Mouse (Mus musculus) lung, embryonic 14.5 days (tissue): ENCODE measurements around the gene Mpz. TPM values are rescaled to one million over a fixed set of nuclear protein-coding genes. Genes with fewer than 3 reads are reported as not detected.
A peak's percentile ranks its signal among the peaks of the same experiment; 100 is the strongest.

Experiments used
- ATAC-seq: fragments of 200-750 bp; cut with Nextera tagmentation; 2 replicates; pipeline ENCODE4 v1.8.0; 2017; ENCODE audit warnings: mild to moderate bottlenecking, moderate TSS enrichment, moderate library complexity; ENCODE audit not compliant: insufficient read depth
- DNase-seq: peaks from one replicate; pipeline ENCODE4 v3.0.0-alpha.2; 2015
- H3K27ac ChIP-seq: fragments of 300-500 bp; sonication (generic); 2 replicates; pipeline ENCODE4 v1.5.1; 2014; ENCODE audit warnings: low read depth, mild to moderate bottlenecking, moderate library complexity
- H3K27me3 ChIP-seq: fragments of 300-500 bp; sonication (generic); 2 replicates; pipeline ENCODE4 v1.6.1; 2014; ENCODE audit warnings: low read length, control low read depth; ENCODE audit not compliant: insufficient read depth
- H3K36me3 ChIP-seq: fragments of 300-500 bp; sonication (generic); 2 replicates; pipeline ENCODE4 v1.6.1; 2014; ENCODE audit warnings: control low read depth; ENCODE audit not compliant: insufficient read depth
- H3K4me1 ChIP-seq: fragments of 300-500 bp; sonication (generic); 2 replicates; pipeline ENCODE4 v1.6.1; 2014; ENCODE audit warnings: antibody characterized with exemption, control low read depth; ENCODE audit not compliant: insufficient read depth
- H3K4me2 ChIP-seq: fragments of 300-500 bp; sonication (generic); 2 replicates; pipeline ENCODE4 v1.6.1; 2014; ENCODE audit warnings: mild to moderate bottlenecking
- H3K4me3 ChIP-seq: fragments of 300-500 bp; sonication (generic); 2 replicates; pipeline ENCODE4 v1.5.1; 2014; ENCODE audit warnings: low read depth, low read length
- H3K9ac ChIP-seq: fragments of 300-500 bp; sonication (generic); 2 replicates; pipeline ENCODE4 v1.6.1; 2014
- H3K9me3 ChIP-seq: fragments of 300-500 bp; sonication (generic); 2 replicates; pipeline ENCODE4 v1.6.1; 2016; ENCODE audit warnings: low read depth, low read length, control low read depth
- CTCF ChIP-seq: IDR thresholded peaks from 2 replicates; pipeline ENCODE4 v1.5.1; 2016; ENCODE audit warnings: antibody characterized with exemption, low read depth
- WGBS: fragments of 180-500 bp; shearing (Covaris S2); extraction: QIAGEN DNeasy Blood & Tissue Kit; methylation state at CpG from one replicate; pipeline ENCODE4 v1.1.7; 2014; 5-methylcytosine and 5-hydroxymethylcytosine counted together
- polyA plus RNA-seq: library from polyadenylated mRNA; unstranded; fragments of >200 nt; fragmentation: Nextera tagmentation; extraction: Ambion mirVana; gene quantifications from 2 replicates; pipeline ENCODE4 v1.2.1, GENCODE M21; 2014

The Mpz gene
- polyA plus RNA-seq, 1 experiment from 2014 or later: 0.24 TPM

GRCm38 (mm10) chr1:171118269-171118684, 32.2 kb upstream of the Mpz start:
- no peaks in the 10 kb centered on the region for H3K27me3 ChIP-seq
- H3K36me3 ChIP-seq: no peaks in the 10 kb centered on the region
- 6% methylated on average over 4 of the region's 4 CpGs for WGBS
- H3K4me1 ChIP-seq: peaks cover 4% of the 10 kb centered on the region; the same call in 1 of the 2 replicates
- peak; percentile 76 for TF ChIP-seq CTCF
- H3K4me2 ChIP-seq: no peak overlapping the region
- DNase-seq (peak; percentile 91), ATAC-seq (no peak)
- H3K4me3 ChIP-seq: no peak overlapping the region
- H3K9me3 ChIP-seq: no peaks in the 10 kb centered on the region
- no peak overlapping the region for H3K9ac ChIP-seq
- H3K27ac ChIP-seq: no peak overlapping the region

DNA sequence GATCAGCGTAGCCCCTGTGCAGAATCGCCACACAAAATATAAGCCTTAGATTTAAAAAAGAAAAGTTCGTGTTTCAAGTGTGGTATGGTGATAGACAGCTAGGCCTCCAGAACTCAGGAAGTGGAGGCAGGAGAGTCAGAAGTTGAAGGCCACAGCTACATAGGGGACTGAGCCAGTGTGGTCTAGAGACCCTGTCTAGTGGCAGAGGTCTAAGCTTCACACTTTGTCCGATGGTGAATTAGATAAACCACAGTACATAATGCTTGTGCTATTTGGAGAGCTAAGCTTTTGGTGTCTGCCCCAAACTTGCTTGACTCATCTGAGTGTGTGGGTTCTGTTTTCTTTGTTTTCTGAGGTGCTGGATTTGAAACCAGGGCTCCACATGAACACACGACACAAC, 31.5 kb upstream of the Mpz start:
- no peak overlapping the region for H3K4me2 ChIP-seq
- TF ChIP-seq CTCF: no peak
- 0 out of 2 replicates have a peak, but pooled peaks cover 4% of the 10 kb centered on the region for H3K4me1 ChIP-seq
- H3K4me3 ChIP-seq: no peak overlapping the region
- ATAC-seq: no peak
- DNase-seq: no peak
- H3K27ac ChIP-seq: no peak overlapping the region
- H3K27me3 ChIP-seq: no peaks in the 10 kb centered on the region
- H3K36me3 ChIP-seq: no peaks in the 10 kb centered on the region
- WGBS: 78% methylated on average over 5 of the region's 5 CpGs
- H3K9ac ChIP-seq: no peak overlapping the region
- no peaks in the 10 kb centered on the region for H3K9me3 ChIP-seq

GRCm38 (mm10) chr1:171119405-171119804, 31.1 kb upstream of the Mpz start:
- H3K4me3 ChIP-seq: no peak overlapping the region
- WGBS: 82% methylated on average over 14 of the region's 14 CpGs
- no peak for TF ChIP-seq CTCF

DNA sequence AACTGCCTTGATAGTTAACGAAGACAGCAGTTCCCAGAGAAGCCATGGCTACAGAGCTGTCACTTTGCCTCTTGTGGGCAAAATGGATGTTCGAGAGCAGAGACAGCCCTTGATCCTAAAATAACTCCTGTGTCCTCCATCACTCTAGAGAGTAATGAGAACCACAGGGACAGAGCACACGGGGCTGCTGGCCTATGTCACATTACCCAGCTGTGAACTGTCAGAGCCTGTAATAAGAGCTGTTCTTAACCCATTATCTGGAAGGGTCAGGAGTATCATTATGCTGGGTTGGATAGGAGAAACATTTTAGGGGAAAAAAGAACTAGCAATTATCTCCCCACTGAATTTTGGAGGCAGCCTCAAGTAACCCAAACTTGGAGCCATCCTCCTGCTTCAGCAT, 29.6 kb upstream of the Mpz start:
- Histone ChIP-seq H3K27ac (no peak overlapping the region), H3K36me3 (no peaks in the 10 kb centered on the region), H3K4me1 (0 out of 2 replicates have a peak, but pooled peaks cover 4% of the 10 kb centered on the region), H3K27me3 (no peaks in the 10 kb centered on the region), H3K9ac (no peak overlapping the region), H3K4me2 (no peak overlapping the region), H3K9me3 (no peaks in the 10 kb centered on the region), H3K4me3 (no peak overlapping the region)
- ATAC-seq: no peak
- DNase-seq: no peak
- no peak for TF ChIP-seq CTCF
- WGBS: 22% methylated on average over 3 of the region's 3 CpGs

More at GRCm38 (mm10) chr1:171119405-171119804, 31.1 kb upstream of the Mpz start:
- no peak for DNase-seq
- Histone ChIP-seq H3K4me2 (no peak overlapping the region), H3K27me3 (no peaks in the 10 kb centered on the region), H3K36me3 (no peaks in the 10 kb centered on the region), H3K9ac (no peak overlapping the region), H3K27ac (no peak overlapping the region), H3K9me3 (no peaks in the 10 kb centered on the region), H3K4me1 (0 out of 2 replicates have a peak, but pooled peaks cover 4% of the 10 kb centered on the region)
- no peak for ATAC-seq

DNA sequence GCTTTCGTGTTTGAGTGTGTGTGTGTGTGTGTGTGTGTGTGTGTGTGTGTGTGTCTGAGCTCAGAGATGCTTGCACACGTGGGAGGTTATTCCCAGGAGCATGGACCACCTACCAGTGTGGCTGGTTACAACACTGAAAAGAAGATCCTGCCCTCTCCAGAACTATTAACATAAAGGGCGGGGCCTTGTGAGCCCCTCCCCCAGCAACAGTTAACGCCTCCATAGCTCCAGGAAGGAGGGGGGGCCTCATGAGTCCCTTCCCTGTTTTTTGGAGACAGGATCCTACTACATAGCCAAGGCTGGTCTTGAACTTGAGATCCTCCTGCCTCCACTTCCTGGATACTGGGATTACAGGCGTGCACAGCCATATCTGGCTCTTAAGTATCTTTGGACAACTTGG, 28.7 kb upstream of the Mpz start:
- H3K4me2 ChIP-seq: no peak overlapping the region
- WGBS: 45% methylated on average over 5 of the region's 5 CpGs
- DNase-seq (no peak), ATAC-seq (no peak)
- no peaks in the 10 kb centered on the region for H3K9me3 ChIP-seq
- no peak overlapping the region for H3K9ac ChIP-seq
- H3K27me3 ChIP-seq: no peaks in the 10 kb centered on the region
- TF ChIP-seq CTCF: no peak
- H3K36me3 ChIP-seq: no peaks in the 10 kb centered on the region
- H3K27ac ChIP-seq: no peak overlapping the region
- 0 out of 2 replicates have a peak, but pooled peaks cover 4% of the 10 kb centered on the region for H3K4me1 ChIP-seq
- H3K4me3 ChIP-seq: no peak overlapping the region

DNA sequence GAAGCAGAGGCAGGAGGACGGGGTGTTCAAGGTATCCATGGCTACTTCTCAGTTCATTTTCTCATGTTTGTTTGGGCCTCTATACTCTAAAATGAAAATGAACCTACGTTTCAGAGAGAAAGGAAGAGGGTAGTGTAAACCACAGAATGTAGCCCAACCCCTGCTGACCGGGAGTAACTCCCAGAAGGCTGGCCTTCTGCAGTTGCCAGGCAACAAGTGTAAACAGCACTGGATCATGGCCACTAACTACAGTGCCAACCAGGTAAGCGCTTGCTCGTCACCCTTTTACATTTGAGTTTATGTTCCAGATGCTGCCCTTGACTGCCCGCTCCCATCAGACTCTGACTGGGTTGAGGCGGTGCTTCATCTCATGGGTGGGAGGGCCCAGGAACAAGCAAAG, 27.6 kb upstream of the Mpz start:
- 22% methylated on average over 7 of the region's 7 CpGs for WGBS
- 0 out of 2 replicates have a peak, but pooled peaks have one; percentile 13 for ATAC-seq

GRCm38 (mm10) chr1:171124398-171124797, 26.1 kb upstream of the Mpz start:
- no peak for TF ChIP-seq CTCF
- ATAC-seq: no peak
- no peaks in the 10 kb centered on the region for H3K27me3 ChIP-seq
- H3K4me2 ChIP-seq: no peak overlapping the region
- no peak overlapping the region for H3K9ac ChIP-seq
- DNase-seq: no peak
- no peak overlapping the region for H3K27ac ChIP-seq
- no peaks in the 10 kb centered on the region for H3K9me3 ChIP-seq
- H3K36me3 ChIP-seq: peaks cover 15% of the 10 kb centered on the region
- H3K4me3 ChIP-seq: no peak overlapping the region
- WGBS: 82% methylated on average over 5 of the region's 5 CpGs
- 0 out of 2 replicates have a peak, but pooled peaks cover 4% of the 10 kb centered on the region for H3K4me1 ChIP-seq

More for the DNA sequence above, 27.6 kb upstream of the Mpz start:
- H3K9ac ChIP-seq: no peak overlapping the region
- H3K36me3 ChIP-seq: peaks cover 2% of the 10 kb centered on the region; the same call in 1 of the 2 replicates
- no peak overlapping the region for H3K4me3 ChIP-seq
- no peak for TF ChIP-seq CTCF
- no peak overlapping the region for H3K4me2 ChIP-seq
- no peak overlapping the region for H3K27ac ChIP-seq
- no peaks in the 10 kb centered on the region for H3K27me3 ChIP-seq
- H3K9me3 ChIP-seq: no peaks in the 10 kb centered on the region
- DNase-seq: peak; percentile 53
- 0 out of 2 replicates have a peak, but pooled peaks cover 4% of the 10 kb centered on the region for H3K4me1 ChIP-seq
